Mouse (Mus musculus) heart, adult 2 months (tissue): ENCODE measurements around the gene Snrnp200.

Experiments used
- CTCF ChIP-seq: fragments of 200-600 bp; IDR thresholded peaks from 2 replicates; pipeline ENCODE4 v1.8.1; 2022; ENCODE audit warnings: antibody characterized with exemption, mild to moderate bottlenecking, moderate library complexity
- EP300 ChIP-seq: fragments of 200-500 bp; IDR thresholded peaks from 2 replicates; pipeline ENCODE4 v1.6.1; 2011; ENCODE audit warnings: low read depth, low read length, control low read depth; ENCODE audit not compliant: insufficient read depth
- POLR2A ChIP-seq: fragments of 200-500 bp; IDR thresholded peaks from 2 replicates; pipeline ENCODE4 v1.6.1; 2011; ENCODE audit warnings: mild to moderate bottlenecking, low read depth, low read length, control low read depth; ENCODE audit not compliant: insufficient read depth

GRCm38 (mm10) chr2:127217746-127218145 is 9.6 kb downstream of the Snrnp200 start:
- TF ChIP-seq POLR2A: no peak
- TF ChIP-seq EP300: no peak
- TF ChIP-seq CTCF: no peak
